Mouse (Mus musculus) liver, embryonic 16.5 days (tissue): Measurements from ENCODE around the gene 2310022A10Rik. TPM values are rescaled to one million over a fixed set of nuclear protein-coding genes. Genes with fewer than 3 reads are reported as not detected.

Source experiments
- ATAC-seq: fragments of 200-750 bp; cut with Nextera tagmentation; 2 replicates; pipeline ENCODE4 v1.8.0; 2017; ENCODE audit warnings: low read depth, mild to moderate bottlenecking, moderate number of reproducible peaks, moderate library complexity
- H3K27ac ChIP-seq: fragments of 300-500 bp; sonication (generic); 2 replicates; pipeline ENCODE4 v1.5.1; 2014; ENCODE audit warnings: mild to moderate bottlenecking, low read length
- H3K27me3 ChIP-seq: fragments of 300-500 bp; sonication (generic); 2 replicates; pipeline ENCODE4 v1.6.1; 2014; ENCODE audit warnings: low read depth, low read length, mixed read lengths; ENCODE audit not compliant: control insufficient read depth, insufficient read depth
- H3K36me3 ChIP-seq: fragments of 300-500 bp; sonication (generic); 2 replicates; pipeline ENCODE4 v1.6.1; 2014; ENCODE audit warnings: mild to moderate bottlenecking; ENCODE audit not compliant: control insufficient read depth, insufficient read depth
- H3K4me1 ChIP-seq: fragments of 300-500 bp; sonication (generic); 2 replicates; pipeline ENCODE4 v1.6.1; 2014; ENCODE audit warnings: low read depth, low read length, mixed read lengths; ENCODE audit not compliant: control insufficient read depth
- H3K4me2 ChIP-seq: fragments of 300-500 bp; sonication (generic); 2 replicates; pipeline ENCODE4 v1.6.1; 2014; ENCODE audit warnings: low read depth, low read length, mixed read lengths
- H3K4me3 ChIP-seq: fragments of 300-500 bp; sonication (generic); 2 replicates; pipeline ENCODE4 v1.5.1; 2014; ENCODE audit warnings: low read depth, mild to moderate bottlenecking, low read length
- H3K9ac ChIP-seq: fragments of 300-500 bp; sonication (generic); 2 replicates; pipeline ENCODE4 v1.6.1; 2014; ENCODE audit warnings: low read depth, low read length
- H3K9me3 ChIP-seq: fragments of 300-500 bp; sonication (generic); replicated peaks from 2 replicates; pipeline ENCODE4 v1.6.1; 2016; ENCODE audit warnings: low read length; ENCODE audit not compliant: control insufficient read depth
- WGBS: fragments of 180-500 bp; shearing (Covaris S2); extraction: QIAGEN DNeasy Blood & Tissue Kit; methylation state at CpG from one replicate; pipeline ENCODE4 v1.1.7; 2014; ENCODE audit not compliant: insufficient replicate concordance; 5-methylcytosine and 5-hydroxymethylcytosine counted together
- polyA plus RNA-seq: library from polyadenylated mRNA; unstranded; fragments of >200 nt; fragmentation: Nextera tagmentation; extraction: Ambion mirVana; gene quantifications from 2 replicates; pipeline ENCODE4 v1.2.1, GENCODE M21; 2015

The 2310022A10Rik gene
- polyA plus RNA-seq, result 15.6 and 16.1 TPM in 2 replicates

DNA sequence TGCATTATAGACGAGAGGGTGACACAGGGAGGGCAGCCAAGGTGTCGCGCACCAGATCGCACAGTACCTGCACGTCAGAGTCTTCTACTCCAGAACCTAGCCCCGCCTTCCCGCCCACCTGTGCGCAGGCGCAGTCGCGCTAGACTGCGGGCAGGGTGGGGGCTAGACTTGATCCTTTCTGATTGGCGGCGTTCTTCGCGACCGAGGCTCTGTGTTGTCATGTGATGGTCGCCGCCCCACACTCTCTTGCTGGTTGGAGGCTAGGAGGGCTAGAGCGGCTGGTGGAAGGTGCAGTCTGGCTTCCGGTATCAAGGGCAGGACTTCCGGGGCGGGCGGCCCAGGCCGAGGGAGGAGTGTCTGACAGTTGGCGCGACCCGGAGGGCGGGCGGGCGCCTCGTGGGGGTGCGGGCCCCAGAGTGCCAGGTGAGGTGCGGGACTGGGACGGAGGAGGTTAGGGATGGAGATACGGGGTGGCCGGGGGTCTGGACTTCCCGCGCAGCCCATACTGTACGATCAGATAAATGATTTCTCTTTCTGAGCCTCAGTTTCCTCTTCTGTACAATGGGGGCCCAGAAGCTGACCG, at the start of gene 2310022A10Rik, which contains the start of gene Pld3:
TSS of gene 2310022A10Rik (plus strand) at position 303 of the 583 bp plus-strand sequence.
TSS of gene Pld3 (minus strand) at position 288 of the 583 bp plus-strand sequence.
- H3K36me3 ChIP-seq, result peaks cover 3% of the 10 kb centered on the region; the same call in 1 of the 2 replicates
- peaks cover 13% of the 10 kb centered on the region for H3K4me1 ChIP-seq
- peak within 1 kb of the TSS; percentile 87 for H3K9ac ChIP-seq
- under 1% methylated on average over 41 of the region's 41 CpGs for WGBS
- peak within 1 kb of the TSS; percentile 94 for H3K4me2 ChIP-seq
- H3K27ac ChIP-seq, result peak within 1 kb of the TSS; percentile 71
- H3K9me3 ChIP-seq, result no peaks in the 10 kb centered on the region
- H3K27me3 ChIP-seq, result no peaks in the 10 kb centered on the region
- H3K4me3 ChIP-seq, result peak within 1 kb of the TSS; percentile 91
- ATAC-seq, result peak; percentile 99

DNA sequence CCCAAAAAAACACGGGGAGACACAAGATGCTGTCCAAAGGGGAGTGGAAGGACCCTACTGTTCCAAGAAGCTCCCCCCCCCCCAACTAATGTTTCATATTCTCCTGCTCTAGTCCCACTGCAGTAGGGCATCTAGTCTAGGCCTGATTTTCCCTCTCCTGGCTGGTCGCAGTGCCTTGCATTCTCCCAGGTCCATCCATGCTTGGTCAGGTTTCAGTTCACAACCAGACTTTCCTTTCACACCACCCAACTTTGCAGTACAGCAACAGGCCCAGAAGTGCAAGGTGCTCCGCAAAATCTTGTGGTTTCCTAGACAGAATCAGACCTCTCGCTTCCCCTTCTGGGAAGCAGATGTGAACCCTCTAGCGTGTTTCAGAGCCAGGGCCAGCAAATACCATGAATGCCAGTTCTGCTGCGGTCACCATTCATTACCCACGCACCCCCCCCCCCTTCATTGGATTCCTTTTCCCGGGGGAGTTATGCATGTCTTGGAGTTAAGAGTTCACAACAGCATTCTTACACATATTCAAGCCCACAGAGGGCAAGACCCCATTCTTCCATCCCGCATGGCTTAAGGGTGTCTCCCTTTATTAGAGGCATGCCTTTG, 46.2 kb upstream of the 2310022A10Rik start:
- H3K4me2 ChIP-seq, result peak overlapping the region; percentile 99
- peak overlapping the region; percentile 100 for H3K27ac ChIP-seq
- peaks cover 25% of the 10 kb centered on the region for H3K4me1 ChIP-seq
- H3K36me3 ChIP-seq, result no peaks in the 10 kb centered on the region
- H3K9ac ChIP-seq, result peak overlapping the region; percentile 84
- H3K27me3 ChIP-seq, result no peaks in the 10 kb centered on the region
- ATAC-seq, result no peak
- no peaks in the 10 kb centered on the region for H3K9me3 ChIP-seq
- peak overlapping the region; percentile 83 for H3K4me3 ChIP-seq
- 37% methylated on average over 9 of the region's 9 CpGs for WGBS

DNA sequence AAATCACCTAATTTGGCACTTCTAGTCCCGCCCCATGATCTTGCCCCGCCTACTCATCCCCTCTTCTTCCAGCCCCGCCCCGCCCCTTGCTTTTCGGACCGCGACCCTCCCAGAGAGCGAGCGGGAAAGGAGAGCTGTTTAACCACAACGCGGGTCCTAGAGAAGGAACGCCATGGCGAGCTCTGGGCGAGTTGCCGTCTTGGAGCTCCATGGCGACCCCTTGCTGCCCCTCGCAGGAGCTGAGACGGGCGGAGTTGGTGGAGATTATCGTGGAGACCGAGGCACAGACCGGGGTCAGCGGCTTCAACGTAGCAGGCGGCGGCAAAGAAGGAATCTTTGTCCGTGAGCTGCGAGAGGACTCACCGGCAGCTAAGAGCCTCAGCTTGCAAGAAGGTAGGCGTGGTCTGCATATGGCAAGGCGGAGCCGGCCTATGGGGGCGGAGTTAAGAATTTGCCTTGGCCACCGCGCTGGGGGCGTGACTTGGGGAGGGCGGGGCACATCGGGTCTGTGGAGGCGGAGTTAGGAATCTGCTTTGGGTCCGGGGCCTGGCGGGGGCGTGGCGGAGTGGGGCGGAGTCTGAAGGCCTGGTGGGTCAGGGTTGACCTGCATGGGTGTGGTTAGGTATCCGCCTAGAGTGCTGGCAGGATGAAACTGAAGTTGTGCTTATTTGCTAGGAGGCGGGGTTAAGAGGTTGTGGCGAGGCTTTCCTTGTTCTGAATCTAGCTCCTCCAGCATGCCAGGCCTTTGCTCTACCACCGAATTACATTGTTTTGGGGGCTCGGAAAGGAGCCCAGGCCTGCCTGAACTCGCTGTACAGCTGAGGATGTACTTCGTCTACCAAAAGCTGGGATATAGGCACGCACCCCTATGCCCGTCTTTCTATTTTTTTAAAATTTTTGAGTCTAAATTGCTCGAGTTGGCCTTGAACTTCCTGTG, 45.1 kb upstream of the 2310022A10Rik start:
- Histone ChIP-seq H3K36me3 (no peaks in the 10 kb centered on the region), H3K9ac (peak overlapping the region; percentile 84), H3K27ac (peak overlapping the region; percentile 100), H3K27me3 (no peaks in the 10 kb centered on the region), H3K4me3 (peak overlapping the region; percentile 83), H3K4me2 (peak overlapping the region; percentile 99), H3K4me1 (peaks cover 25% of the 10 kb centered on the region), H3K9me3 (no peaks in the 10 kb centered on the region)
- WGBS, result under 1% methylated on average over 53 of the region's 54 CpGs
- ATAC-seq, result peak; percentile 95

DNA sequence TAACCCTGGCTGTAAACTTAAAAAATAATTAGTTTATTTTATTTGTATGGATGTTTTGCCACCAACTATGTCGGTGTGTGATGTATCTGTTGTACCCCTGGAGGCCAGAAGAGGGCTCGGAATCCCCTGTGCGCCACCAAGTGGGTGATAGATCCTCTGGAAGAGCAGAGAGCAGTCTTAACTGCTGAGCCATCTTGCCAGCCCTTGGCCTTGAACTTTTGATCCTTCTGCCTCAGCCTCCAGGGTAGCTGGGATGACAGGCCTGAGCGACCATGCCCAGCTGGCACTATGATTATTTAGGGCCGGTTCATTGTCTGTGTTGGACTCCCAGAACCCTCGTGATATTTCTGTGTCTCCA, 44.4 kb upstream of the 2310022A10Rik start:
- peak overlapping the region; percentile 100 for H3K27ac ChIP-seq
- ATAC-seq, result peak; percentile 77
- H3K4me3 ChIP-seq, result peak overlapping the region; percentile 83

DNA sequence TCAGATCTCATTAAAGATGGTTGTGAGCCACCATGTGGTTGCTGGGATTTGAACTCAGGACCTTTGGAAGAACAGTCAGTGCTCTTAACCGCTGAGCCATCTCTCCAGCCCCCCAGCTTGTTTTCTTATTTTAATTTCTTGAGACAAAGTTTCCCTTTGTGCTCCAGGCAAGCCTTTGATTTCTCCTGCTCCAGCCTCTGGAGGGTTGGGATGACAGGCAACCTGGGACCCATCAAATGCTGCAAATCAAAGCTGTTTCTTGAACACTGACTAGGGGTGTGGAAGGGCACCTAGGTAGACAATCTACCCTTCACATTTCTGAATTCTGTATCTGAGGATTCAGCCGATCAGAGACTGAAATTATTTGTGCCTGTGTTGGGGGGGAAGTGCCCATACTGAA, 42.2 kb upstream of the 2310022A10Rik start:
- no peak overlapping the region for H3K27ac ChIP-seq
- H3K9ac ChIP-seq, result no peak overlapping the region
- no peak for ATAC-seq
- peaks cover 25% of the 10 kb centered on the region for H3K4me1 ChIP-seq
- H3K27me3 ChIP-seq, result no peaks in the 10 kb centered on the region
- H3K9me3 ChIP-seq, result no peaks in the 10 kb centered on the region
- H3K4me2 ChIP-seq, result no peak overlapping the region
- H3K4me3 ChIP-seq, result no peak overlapping the region
- 86% methylated on average over 2 of the region's 2 CpGs for WGBS
- H3K36me3 ChIP-seq, result no peaks in the 10 kb centered on the region

More for the DNA sequence above, 44.4 kb upstream of the 2310022A10Rik start:
- peak overlapping the region; percentile 72 for H3K9ac ChIP-seq
- H3K27me3 ChIP-seq, result no peaks in the 10 kb centered on the region
- peaks cover 25% of the 10 kb centered on the region for H3K4me1 ChIP-seq
- 22% methylated on average over 6 of the region's 6 CpGs for WGBS
- H3K4me2 ChIP-seq, result peak overlapping the region; percentile 99
- no peaks in the 10 kb centered on the region for H3K36me3 ChIP-seq
- H3K9me3 ChIP-seq, result no peaks in the 10 kb centered on the region

DNA sequence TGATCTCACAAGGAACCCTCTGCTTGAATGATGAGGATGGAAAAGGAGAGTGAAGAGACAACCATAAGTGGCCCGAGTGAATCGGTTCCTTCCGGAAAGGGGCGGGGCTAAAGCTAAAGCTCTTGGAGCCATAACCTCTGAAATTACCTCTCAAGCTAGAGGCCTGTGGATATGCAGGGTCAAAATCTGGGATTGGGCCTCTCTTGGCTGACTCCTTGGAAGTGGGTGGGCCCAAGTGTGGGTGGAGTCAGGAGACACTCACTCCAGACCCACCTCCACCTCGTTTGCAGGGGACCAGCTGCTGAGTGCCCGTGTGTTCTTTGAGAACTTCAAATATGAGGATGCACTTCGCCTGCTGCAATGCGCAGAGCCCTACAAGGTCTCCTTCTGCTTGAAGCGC, 38.1 kb upstream of the 2310022A10Rik start:
- 71% methylated on average over 9 of the region's 9 CpGs for WGBS
- ATAC-seq, result no peak

DNA sequence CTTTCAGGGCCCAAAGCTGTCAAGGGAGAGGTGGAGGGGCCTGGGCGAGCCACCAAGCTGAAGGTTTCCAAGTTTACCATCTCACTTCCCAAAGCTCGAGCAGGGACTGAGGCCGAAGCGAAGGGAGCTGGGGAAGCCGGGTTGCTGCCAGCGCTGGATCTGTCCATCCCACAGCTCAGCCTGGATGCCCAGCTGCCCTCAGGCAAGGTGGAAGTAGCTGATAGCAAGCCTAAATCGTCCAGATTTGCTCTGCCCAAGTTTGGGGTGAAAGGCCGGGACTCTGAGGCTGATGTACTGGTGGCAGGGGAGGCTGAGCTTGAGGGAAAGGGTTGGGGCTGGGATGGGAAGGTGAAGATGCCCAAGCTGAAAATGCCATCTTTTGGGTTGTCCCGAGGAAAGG, 34.7 kb upstream of the 2310022A10Rik start:
- no peaks in the 10 kb centered on the region for H3K36me3 ChIP-seq
- H3K9me3 ChIP-seq, result no peaks in the 10 kb centered on the region
- H3K4me2 ChIP-seq, result no peak overlapping the region
- H3K4me3 ChIP-seq, result no peak overlapping the region
- 60% methylated on average over 9 of the region's 9 CpGs for WGBS
- H3K9ac ChIP-seq, result no peak overlapping the region
- no peak for ATAC-seq
- no peak overlapping the region for H3K27ac ChIP-seq
- H3K4me1 ChIP-seq, result no peaks in the 10 kb centered on the region
- H3K27me3 ChIP-seq, result no peaks in the 10 kb centered on the region

More for the DNA sequence above, 38.1 kb upstream of the 2310022A10Rik start:
- no peak overlapping the region for H3K4me2 ChIP-seq
- no peaks in the 10 kb centered on the region for H3K27me3 ChIP-seq
- H3K9ac ChIP-seq, result no peak overlapping the region
- H3K36me3 ChIP-seq, result no peaks in the 10 kb centered on the region
- H3K9me3 ChIP-seq, result no peaks in the 10 kb centered on the region
- no peak overlapping the region for H3K27ac ChIP-seq
- no peak overlapping the region for H3K4me3 ChIP-seq
- H3K4me1 ChIP-seq, result no peaks in the 10 kb centered on the region

DNA sequence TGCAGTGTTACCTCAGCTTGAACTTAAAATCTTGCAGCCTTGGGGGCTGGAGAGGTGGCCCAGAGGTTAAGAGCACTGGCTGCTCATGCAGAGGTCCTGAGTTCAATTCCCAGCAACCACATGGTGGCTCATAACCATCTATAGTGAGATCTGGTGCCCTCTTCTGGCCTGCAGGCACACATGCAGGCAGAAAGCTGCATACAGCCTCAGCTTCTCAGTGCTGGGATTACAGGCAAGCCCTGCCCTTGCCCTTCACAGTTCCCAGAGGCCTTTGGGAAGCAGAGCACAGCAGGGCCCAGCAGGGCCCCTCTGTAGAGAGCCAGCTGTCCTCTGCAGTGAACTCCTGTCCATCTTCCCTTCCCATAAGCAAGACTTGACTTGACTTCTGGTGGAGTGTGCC, 32.9 kb upstream of the 2310022A10Rik start:
- no peak overlapping the region for H3K9ac ChIP-seq
- no peak for ATAC-seq
- H3K27ac ChIP-seq, result no peak overlapping the region
- no peak overlapping the region for H3K4me2 ChIP-seq
- H3K27me3 ChIP-seq, result no peaks in the 10 kb centered on the region
- no peaks in the 10 kb centered on the region for H3K9me3 ChIP-seq
- peaks cover under 1% of the 10 kb centered on the region; the same call in 1 of the 2 replicates for H3K4me1 ChIP-seq
- H3K4me3 ChIP-seq, result no peak overlapping the region
- H3K36me3 ChIP-seq, result no peaks in the 10 kb centered on the region
